Mouse (Mus musculus) hindbrain, embryonic 10.5 days (tissue): Measurements from ENCODE around the gene Gm11213. TPM values are rescaled to one million over a fixed set of nuclear protein-coding genes. Genes with fewer than 3 reads are reported as not detected.

ENCODE experiments used
- DNase-seq: peaks from one replicate; pipeline ENCODE4 v3.0.0-alpha.2; 2017; ENCODE audit warnings: low spot score
- H3K27ac ChIP-seq: fragments of 300-500 bp; sonication (generic); 2 replicates; pipeline ENCODE4 v1.5.1; 2016; ENCODE audit warnings: mild to moderate bottlenecking, moderate library complexity
- H3K27me3 ChIP-seq: fragments of 300-500 bp; sonication (generic); 2 replicates; pipeline ENCODE4 v1.6.1; 2016; ENCODE audit warnings: mild to moderate bottlenecking; ENCODE audit not compliant: poor library complexity, insufficient read depth, severe bottlenecking
- H3K36me3 ChIP-seq: fragments of 300-500 bp; sonication (generic); 2 replicates; pipeline ENCODE4 v1.6.1; 2016; ENCODE audit warnings: mild to moderate bottlenecking, moderate library complexity
- H3K4me1 ChIP-seq: fragments of 300-500 bp; sonication (generic); replicated peaks from 2 replicates; pipeline ENCODE4 v1.6.1; 2016; ENCODE audit warnings: mild to moderate bottlenecking
- H3K4me3 ChIP-seq: fragments of 300-500 bp; sonication (generic); 2 replicates; pipeline ENCODE4 v1.5.1; 2016; ENCODE audit warnings: mild to moderate bottlenecking, moderate library complexity
- H3K9me3 ChIP-seq: fragments of 300-500 bp; sonication (generic); 2 replicates; pipeline ENCODE4 v1.6.1; 2016; ENCODE audit warnings: mild to moderate bottlenecking, moderate library complexity
- WGBS: fragments of 180-500 bp; shearing (Covaris S2); methylation state at CpG from one replicate; pipeline ENCODE4 v1.1.7; 2016; 5-methylcytosine and 5-hydroxymethylcytosine counted together
- polyA plus RNA-seq: library from polyadenylated mRNA; unstranded; fragments of >200 nt; fragmentation: Nextera tagmentation; extraction: Ambion mirVana; gene quantifications from 2 replicates; pipeline ENCODE4 v1.2.1, GENCODE M21; 2016

Gene Gm11213
- polyA plus RNA-seq, 1 experiment from 2014 or later = not detected

GRCm38 (mm10) chr4:63554616-63555015 is 50.4 kb downstream of the Gm11213 start:
- Histone ChIP-seq H3K36me3 (peaks cover 45% of the 10 kb centered on the region), H3K4me3 (no peak overlapping the region), H3K27me3 (peaks cover 3% of the 10 kb centered on the region), H3K27ac (peak overlapping the region; percentile 62; the same call in 1 of the 2 replicates), H3K4me1 (peaks cover 59% of the 10 kb centered on the region), H3K9me3 (no peaks in the 10 kb centered on the region)
- DNase-seq = no peak
- 40% methylated on average over 3 of the region's 3 CpGs for WGBS

GRCm38 (mm10) chr4:63553789-63554576 is 51.1 kb downstream of the Gm11213 start:
- Histone ChIP-seq H3K27me3 (peaks cover 3% of the 10 kb centered on the region), H3K9me3 (no peaks in the 10 kb centered on the region), H3K27ac (peak overlapping the region; percentile 9; the same call in 1 of the 2 replicates), H3K4me3 (no peak overlapping the region), H3K4me1 (peaks cover 53% of the 10 kb centered on the region), H3K36me3 (peaks cover 51% of the 10 kb centered on the region)
- 33% methylated on average over 4 of the region's 4 CpGs for WGBS
- DNase-seq = peak; percentile 52

- H3K36me3 ChIP-seq = peaks cover 63% of the 10 kb centered on the region
- WGBS = 97% methylated on average over 1 of the region's 1 CpGs
Observed at GRCm38 (mm10) chr4:63552865-63553264, 52.2 kb downstream of the Gm11213 start.

GRCm38 (mm10) chr4:63550908-63551307 is 54.2 kb downstream of the Gm11213 start:
- H3K27me3 ChIP-seq = no peaks in the 10 kb centered on the region; the same call in 1 of the 2 replicates
- H3K36me3 ChIP-seq = peaks cover 68% of the 10 kb centered on the region
- DNase-seq = no peak
- H3K9me3 ChIP-seq = no peaks in the 10 kb centered on the region
- no peak overlapping the region for H3K27ac ChIP-seq
- 93% methylated on average over 3 of the region's 3 CpGs for whole genome bisulfite sequencing
- peaks cover 43% of the 10 kb centered on the region for H3K4me1 ChIP-seq
- H3K4me3 ChIP-seq = no peak overlapping the region

More at GRCm38 (mm10) chr4:63552865-63553264, 52.2 kb downstream of the Gm11213 start:
- Histone ChIP-seq H3K27ac (no peak overlapping the region), H3K4me1 (peaks cover 42% of the 10 kb centered on the region), H3K9me3 (no peaks in the 10 kb centered on the region), H3K27me3 (peaks cover 3% of the 10 kb centered on the region), H3K4me3 (no peak overlapping the region)
- DNase-seq = no peak

GRCm38 (mm10) chr4:63548491-63548890 is 56.6 kb downstream of the Gm11213 start:
- H3K27ac ChIP-seq = no peak overlapping the region
- H3K36me3 ChIP-seq = peaks cover 60% of the 10 kb centered on the region
- 86% methylated on average over 3 of the region's 3 CpGs for WGBS
- no peak overlapping the region for H3K4me3 ChIP-seq
- H3K9me3 ChIP-seq = no peaks in the 10 kb centered on the region
- no peaks in the 10 kb centered on the region for H3K27me3 ChIP-seq
- DNase-seq = no peak
- peaks cover 39% of the 10 kb centered on the region for H3K4me1 ChIP-seq

GRCm38 (mm10) chr4:63547799-63548198 is 57.3 kb downstream of the Gm11213 start:
- Histone ChIP-seq H3K4me1 (peaks cover 35% of the 10 kb centered on the region), H3K27ac (no peak overlapping the region), H3K27me3 (no peaks in the 10 kb centered on the region), H3K9me3 (no peaks in the 10 kb centered on the region), H3K4me3 (no peak overlapping the region), H3K36me3 (peaks cover 54% of the 10 kb centered on the region)
- no peak for DNase-seq
- WGBS = 95% methylated on average over 1 of the region's 1 CpGs

Other genes with a start within 250 kb of the Gm11213 start
- not detected in 2 replicates for gene Orm3, start 249.1 kb downstream of the Gm11213 start, polyA plus RNA-seq
- gene Orm2, start 242.8 kb downstream of the Gm11213 start, polyA plus RNA-seq = not detected in 2 replicates
- 10.8 and 13.0 TPM in 2 replicates for gene Akna, start 201.9 kb downstream of the Gm11213 start, polyA plus RNA-seq
- 6.6 and 6.9 TPM in 2 replicates for gene Whrn, start 109.3 kb downstream of the Gm11213 start, polyA plus RNA-seq
- 310 and 365 TPM in 2 replicates for gene Atp6v1g1, start 60.5 kb downstream of the Gm11213 start, polyA plus RNA-seq
- gene Tmem268, start 46.5 kb downstream of the Gm11213 start, polyA plus RNA-seq = 7.6 and 10.2 TPM in 2 replicates
- not detected in 2 replicates for gene Tex48, start 17.2 kb upstream of the Gm11213 start, polyA plus RNA-seq
- not detected in 2 replicates for gene Gm11214, start 58.1 kb upstream of the Gm11213 start, polyA plus RNA-seq
- gene Tnfsf15, start 139.9 kb upstream of the Gm11213 start, polyA plus RNA-seq = not detected in 2 replicates